In genomic region chr11:85830901-85831341, GRCm38 (mm10) we compare ENCODE assay signal across 8 mouse cellular contexts. TPM values are rescaled to one million over a fixed set of nuclear protein-coding genes. Genes with fewer than 3 reads are reported as not detected.
DNase-seq lines count a peak whose midpoint lies in the region; ATAC-seq and TF ChIP-seq lines count a peak whose summit lies in the region.
"Had no signal": no experiment of that assay in that cellular context is flagged by ENCODE, and none has a peak within 500 bp of the region (broad histone marks: within the 10 kb centered on the region; RNA-seq: fewer than 3 reads in every experiment).

No protein-coding gene starts in this region.

- WGBS in lung, adult 2 months = 22% methylated on average over 17 of the region's 17 CpGs
- 2% methylated on average over 17 of the region's 17 CpGs for WGBS in embryonic facial prominence, embryonic 13.5 days
- 9% methylated on average over 17 of the region's 17 CpGs for WGBS in kidney, postnatal 0 days

- peak; percentile 44; the same call in 1 of the 2 replicates for TF ChIP-seq POLR2A in lung, adult 2 months (IDR thresholded peaks at IDR 0.05; ENCODE audit: borderline replicate concordance, extremely low read depth, low read depth, low read length)

- H3K36me3 ChIP-seq in embryonic facial prominence, embryonic 13.5 days = peaks cover 6% of the 10 kb centered on the region; the same call in 1 of the 2 replicates
- H3K36me3 ChIP-seq in kidney, postnatal 0 days (ENCODE audit: insufficient read depth, low read length) = peaks cover 2% of the 10 kb centered on the region; the same call in 1 of the 2 replicates

- peaks cover 47% of the 10 kb centered on the region for H3K27me3 ChIP-seq in embryonic facial prominence, embryonic 13.5 days
- H3K27me3 ChIP-seq in kidney, postnatal 0 days (ENCODE audit: insufficient read depth, low read length) = 0 out of 2 replicates have a peak, but pooled peaks cover 7% of the 10 kb centered on the region

- H3K4me3 ChIP-seq in lung, adult 2 months (replicated peaks; ENCODE audit: extremely low read depth, low read depth, low read length) = peak overlapping the region; percentile 40
- H3K4me3 ChIP-seq in embryonic facial prominence, embryonic 13.5 days = peak overlapping the region; percentile 88
- peak overlapping the region; percentile 65 for H3K4me3 ChIP-seq in kidney, postnatal 0 days (replicated peaks; ENCODE audit: low read depth, low read length)
- H3K4me3 ChIP-seq: left cerebral cortex, adult 2 months had no signal

- peak; percentile 35; the same call in 1 of the 2 replicates for TF ChIP-seq CTCF in lung, adult 2 months (IDR thresholded peaks at IDR 0.05; ENCODE audit: insufficient read depth, low read length)
- TF ChIP-seq CTCF in kidney, postnatal 0 days (IDR thresholded peaks at IDR 0.05; ENCODE audit: low read depth) = peak; percentile 54

- no peaks in the 10 kb centered on the region for H3K9me3 ChIP-seq in embryonic facial prominence, embryonic 13.5 days
- H3K9me3 ChIP-seq in kidney, postnatal 0 days (replicated peaks; ENCODE audit: low read length) = no peaks in the 10 kb centered on the region

- H3K9ac ChIP-seq in embryonic facial prominence, embryonic 13.5 days = peak overlapping the region; percentile 100
- H3K9ac ChIP-seq in kidney, postnatal 0 days (ENCODE audit: low read depth, low read length) = peak overlapping the region; percentile 61; the same call in 1 of the 2 replicates

- DNase-seq in lung, adult 2 months = no peak
- DNase-seq in lung, adult 18-20 months = no peak
- DNase-seq in kidney, postnatal 0 days (ENCODE audit: low spot score) = peak; percentile 75
- DNase-seq in retina, postnatal 1 day = peak; percentile 81
- DNase-seq in cerebellum, adult 11-12 months = no peak
- DNase-seq in spleen, postnatal 36 days (ENCODE audit: low spot score in 2 of 2) = no peak

- peak overlapping the region; percentile 86 for H3K4me2 ChIP-seq in embryonic facial prominence, embryonic 13.5 days
- peak overlapping the region; percentile 72 for H3K4me2 ChIP-seq in kidney, postnatal 0 days (ENCODE audit: low read length)

- peak overlapping the region; percentile 99 for H3K27ac ChIP-seq in embryonic facial prominence, embryonic 13.5 days
- peak overlapping the region; percentile 96 for H3K27ac ChIP-seq in kidney, postnatal 0 days
- H3K27ac ChIP-seq: left cerebral cortex, adult 2 months had no signal

- no peaks in the 10 kb centered on the region for H3K4me1 ChIP-seq in lung, adult 2 months (ENCODE audit: control insufficient read depth, insufficient read depth, low read length)
- H3K4me1 ChIP-seq in embryonic facial prominence, embryonic 13.5 days = peaks cover 49% of the 10 kb centered on the region
- peaks cover 39% of the 10 kb centered on the region for H3K4me1 ChIP-seq in kidney, postnatal 0 days (replicated peaks; ENCODE audit: insufficient read depth, low read length)

- no peak for ATAC-seq in embryonic facial prominence, embryonic 13.5 days (ENCODE audit: insufficient number of reproducible peaks, insufficient read depth, low FRiP score, low TSS enrichment, low read depth)
- ATAC-seq in kidney, postnatal 0 days (replicated peaks; ENCODE audit: low FRiP score, low read depth) = no peak

RNA-seq across cellular contexts. Expression of gene Tbx2, which starts 1.4 kb away (rescaled TPM):
- polyA plus RNA-seq in lung, adult 2 months (2012; rRNA removed) = 257 and 302 TPM in 2 replicates
- 14.2 and 14.5 TPM in 2 replicates for polyA plus RNA-seq in embryonic facial prominence, embryonic 13.5 days (2015; fragmentation: Nextera tagmentation; extraction: Ambion mirVana)
- 15.6 and 22.5 TPM in 2 replicates for polyA plus RNA-seq in kidney, postnatal 0 days (2015; fragmentation: Nextera tagmentation; extraction: Ambion mirVana)

RNA-seq across cellular contexts. Expression of gene Gm11444, which starts 19.2 kb away (rescaled TPM):
- polyA plus RNA-seq in lung, adult 2 months (2012; rRNA removed) = not detected in 2 replicates
- polyA plus RNA-seq in embryonic facial prominence, embryonic 13.5 days (2015; fragmentation: Nextera tagmentation; extraction: Ambion mirVana) = not detected in 2 replicates
- polyA plus RNA-seq in kidney, postnatal 0 days (2015; fragmentation: Nextera tagmentation; extraction: Ambion mirVana) = not detected in 2 replicates

RNA-seq across cellular contexts. Expression of gene Tbx4, which starts 55.3 kb away (rescaled TPM):
- 79.5 and 80.4 TPM in 2 replicates for polyA plus RNA-seq in lung, adult 2 months (2012; rRNA removed)
- 3.0 and 3.1 TPM in 2 replicates for polyA plus RNA-seq in embryonic facial prominence, embryonic 13.5 days (2015; fragmentation: Nextera tagmentation; extraction: Ambion mirVana)
- polyA plus RNA-seq in kidney, postnatal 0 days (2015; fragmentation: Nextera tagmentation; extraction: Ambion mirVana) = 0.07 and 0.09 TPM in 2 replicates

Comparison
In these comparisons a context has a peak if more than half of its experiments do, and no peak if none do; other contexts are left out.
1. DNase-seq: peak in kidney, postnatal 0 days (single experiment) and retina, postnatal 1 day (single experiment); none in lung, adult 2 months (single experiment), lung, adult 18-20 months (0 of 2), cerebellum, adult 11-12 months (single experiment) and spleen, postnatal 36 days (0 of 2).
2. RNA of gene Tbx2, which starts 1.4 kb away (polyA plus RNA-seq): 257 to 302 TPM in lung, adult 2 months; 15.6 to 22.5 TPM in kidney, postnatal 0 days and 14.2 to 14.5 TPM in embryonic facial prominence, embryonic 13.5 days; every median in the first group is over 10 times any median in the second.
3. RNA of gene Tbx4, which starts 55.3 kb away (polyA plus RNA-seq): 79.5 to 80.4 TPM in lung, adult 2 months; 3.0 to 3.1 TPM in embryonic facial prominence, embryonic 13.5 days and 0.07 to 0.09 TPM in kidney, postnatal 0 days; every median in the first group is over 10 times any median in the second.
4. Peak in every context shown above with its lines, with median percentiles within 50 percentile points of each other: H3K4me3 ChIP-seq.